Comparison of ENCODE assay signal across 12 mouse cellular contexts in the genomic region with DNA sequence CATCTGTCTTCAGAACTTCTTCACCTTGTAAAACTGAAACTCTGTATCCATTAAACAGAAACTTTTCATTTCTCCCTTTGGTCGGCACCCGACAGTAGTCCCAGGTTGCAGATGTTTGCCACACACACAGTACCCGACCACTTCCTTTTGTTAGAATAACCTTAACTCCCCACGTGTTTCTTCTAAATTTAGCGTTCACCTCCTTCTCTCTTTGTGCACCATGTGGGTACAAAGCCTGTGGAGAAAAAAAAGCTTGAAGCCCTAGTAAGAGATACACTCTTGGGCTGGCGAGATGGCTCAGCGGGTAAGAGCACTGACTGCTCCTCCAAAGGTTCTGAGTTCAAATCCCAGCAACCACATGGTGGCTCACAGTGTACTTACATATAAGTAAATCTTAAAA. TPM values are rescaled to one million over a fixed set of nuclear protein-coding genes. Genes with fewer than 3 reads are reported as not detected.
DNase-seq lines count a peak whose midpoint lies in the region; ATAC-seq and TF ChIP-seq lines count a peak whose summit lies in the region.
"Had no signal": no experiment of that assay in that cellular context is flagged by ENCODE, and none has a peak within 500 bp of the region (broad histone marks: within the 10 kb centered on the region; RNA-seq: fewer than 3 reads in every experiment).

No protein-coding gene starts in this region.

- no peak overlapping the region for H3K27ac ChIP-seq in bone marrow, adult 2 months (ENCODE audit: control insufficient read depth, insufficient read depth, low read depth, low read length, poor library complexity)
- H3K27ac ChIP-seq: heart, embryonic 15.5 days had no signal

- TF ChIP-seq CTCF in bone marrow, adult 2 months (IDR thresholded peaks at IDR 0.05; ENCODE audit: control insufficient read depth, insufficient read depth, low read length) = no peak

- peaks cover 7% of the 10 kb centered on the region for H3K4me1 ChIP-seq in bone marrow, adult 2 months (ENCODE audit: control insufficient read depth, insufficient read depth, low read length)

- peak; percentile 69 for ATAC-seq in CD4-positive, CD25-positive, alpha-beta regulatory T cell, adult 4 months
- peak; percentile 11; the same call in 1 of the 2 replicates for ATAC-seq in megakaryocyte, adult 5-6 weeks (ENCODE audit: poor library complexity, severe bottlenecking)
- ATAC-seq: intestine, embryonic 16.5 days had no signal

- no peak for TF ChIP-seq POLR2A in bone marrow, adult 2 months (IDR thresholded peaks at IDR 0.05; ENCODE audit: borderline replicate concordance, control insufficient read depth, low read depth, low read length)

- 2% methylated on average over 7 of the region's 7 CpGs for WGBS in bone marrow, adult 2 months

- H3K4me3 ChIP-seq in bone marrow, adult 2 months (replicated peaks; ENCODE audit: control insufficient read depth, low read depth, low read length) = peak overlapping the region; percentile 42
- H3K4me3 ChIP-seq: heart, embryonic 15.5 days had no signal

- peak; percentile 96 for DNase-seq in thymus, postnatal 0 days (ENCODE audit: low spot score)
- DNase-seq in gastrocnemius, adult 18-20 months (ENCODE audit: low spot score) = no peak
- no peak for DNase-seq in right cerebral cortex, postnatal 4 days
- DNase-seq in frontal cortex, adult 2 months (ENCODE audit: extremely low spot score in 1 of 2, low spot score in 1 of 2) = no peak
- DNase-seq: adrenal gland, postnatal 36 days; cerebellum, adult 8-10 months; layer of hippocampus, adult 9-11 months had no signal

RNA-seq across cellular contexts. Expression of a gene that starts 19.3 kb away (rescaled TPM):
- 10 to 100 TPM; 16.5 to 17.6 TPM for polyA plus RNA-seq in CD4-positive, CD25-positive, alpha-beta regulatory T cell, adult 4 months (2017; shearing (Covaris generic))
- polyA plus RNA-seq in bone marrow, adult 2 months (2011; ENCODE audit: insufficient read depth, insufficient read length, low replicate concordance, missing spikeins) = 23.0 and 34.5 TPM in 2 replicates
- 7.5 and 8.9 TPM in 2 replicates for total RNA-seq in megakaryocyte, adult 5-6 weeks (2015)
- 2.8 and 8.5 TPM in 2 replicates for total RNA-seq in megakaryocyte, adult 5-6 weeks (2017)
- polyA plus RNA-seq in thymus, postnatal 0 days (2015; fragmentation: Nextera tagmentation; extraction: Ambion mirVana) = 22.0 TPM in 2 replicates
- 1 to 10 TPM; 2.1 to 3.2 TPM for total RNA-seq in gastrocnemius, adult 18-20 months (2021)
- 53.1 and 53.2 TPM in 2 replicates for polyA plus RNA-seq in frontal cortex, adult 2 months (2012; rRNA removed)

RNA-seq across cellular contexts. Expression of a gene that starts 19.7 kb away (rescaled TPM):
- 1 to 10 TPM; 8.1 to 9.2 TPM for polyA plus RNA-seq in CD4-positive, CD25-positive, alpha-beta regulatory T cell, adult 4 months (2017; shearing (Covaris generic))
- polyA plus RNA-seq in bone marrow, adult 2 months (2011; ENCODE audit: insufficient read depth, insufficient read length, low replicate concordance, missing spikeins) = 28.0 and 29.9 TPM in 2 replicates
- total RNA-seq in megakaryocyte, adult 5-6 weeks (2015) = 5.0 and 6.4 TPM in 2 replicates
- total RNA-seq in megakaryocyte, adult 5-6 weeks (2017) = 11.3 and 13.9 TPM in 2 replicates
- polyA plus RNA-seq in thymus, postnatal 0 days (2015; fragmentation: Nextera tagmentation; extraction: Ambion mirVana) = 38.6 and 42.4 TPM in 2 replicates
- total RNA-seq in gastrocnemius, adult 18-20 months (2021) = 10 to 100 TPM; 20.2 to 26.0 TPM
- polyA plus RNA-seq in frontal cortex, adult 2 months (2012; rRNA removed) = 132 and 136 TPM in 2 replicates

RNA-seq across cellular contexts. Expression of a gene that starts 21.0 kb away (rescaled TPM):
- polyA plus RNA-seq in CD4-positive, CD25-positive, alpha-beta regulatory T cell, adult 4 months (2017; shearing (Covaris generic)) = 10 to 100 TPM; 31.2 to 45.1 TPM
- polyA plus RNA-seq in bone marrow, adult 2 months (2011; ENCODE audit: insufficient read depth, insufficient read length, low replicate concordance, missing spikeins) = 48.0 and 67.4 TPM in 2 replicates
- total RNA-seq in megakaryocyte, adult 5-6 weeks (2015) = 19.5 and 20.8 TPM in 2 replicates
- 85.4 and 88.2 TPM in 2 replicates for total RNA-seq in megakaryocyte, adult 5-6 weeks (2017)
- polyA plus RNA-seq in thymus, postnatal 0 days (2015; fragmentation: Nextera tagmentation; extraction: Ambion mirVana) = 4.2 and 6.5 TPM in 2 replicates
- 1 to 10 TPM in 1 of 2 experiments, under 1 TPM in 1; 0.98 to 1.5 TPM for total RNA-seq in gastrocnemius, adult 18-20 months (2021)
- 2.0 TPM in 2 replicates for polyA plus RNA-seq in frontal cortex, adult 2 months (2012; rRNA removed)

RNA-seq across cellular contexts. Expression of a gene that starts 29.8 kb away (rescaled TPM):
- 100 to 1,000 TPM; 122 to 174 TPM for polyA plus RNA-seq in CD4-positive, CD25-positive, alpha-beta regulatory T cell, adult 4 months (2017; shearing (Covaris generic))
- polyA plus RNA-seq in bone marrow, adult 2 months (2011; ENCODE audit: insufficient read depth, insufficient read length, low replicate concordance, missing spikeins) = 77.2 and 120 TPM in 2 replicates
- total RNA-seq in megakaryocyte, adult 5-6 weeks (2015) = 31.8 and 32.7 TPM in 2 replicates
- total RNA-seq in megakaryocyte, adult 5-6 weeks (2017) = 101 and 128 TPM in 2 replicates
- polyA plus RNA-seq in thymus, postnatal 0 days (2015; fragmentation: Nextera tagmentation; extraction: Ambion mirVana) = 102 and 114 TPM in 2 replicates
- 10 to 100 TPM; 73.4 to 74.3 TPM for total RNA-seq in gastrocnemius, adult 18-20 months (2021)
- 96.8 and 101 TPM in 2 replicates for polyA plus RNA-seq in frontal cortex, adult 2 months (2012; rRNA removed)

RNA-seq across cellular contexts. Expression of a gene that starts 33.3 kb away (rescaled TPM):
- 1,000 to 10,000 TPM in 1 of 2 experiments, 100 to 1,000 TPM in 1; 829 to 1,151 TPM for polyA plus RNA-seq in CD4-positive, CD25-positive, alpha-beta regulatory T cell, adult 4 months (2017; shearing (Covaris generic))
- 60.1 and 94.6 TPM in 2 replicates for polyA plus RNA-seq in bone marrow, adult 2 months (2011; ENCODE audit: insufficient read depth, insufficient read length, low replicate concordance, missing spikeins)
- 211 and 216 TPM in 2 replicates for total RNA-seq in megakaryocyte, adult 5-6 weeks (2015)
- total RNA-seq in megakaryocyte, adult 5-6 weeks (2017) = 185 and 224 TPM in 2 replicates
- polyA plus RNA-seq in thymus, postnatal 0 days (2015; fragmentation: Nextera tagmentation; extraction: Ambion mirVana) = 136 and 163 TPM in 2 replicates
- 1 to 10 TPM; 7.0 to 9.4 TPM for total RNA-seq in gastrocnemius, adult 18-20 months (2021)
- polyA plus RNA-seq in frontal cortex, adult 2 months (2012; rRNA removed) = 19.8 and 22.8 TPM in 2 replicates
